9 mouse cellular contexts compared by ENCODE assay signal in genomic region chr5:127300597-127301254, GRCm38 (mm10). TPM values are rescaled to one million over a fixed set of nuclear protein-coding genes. Genes with fewer than 3 reads are reported as not detected.
A peak's percentile ranks its signal among the peaks of the same experiment; 100 is the strongest.
DNase-seq lines count a peak whose midpoint lies in the region; ATAC-seq and TF ChIP-seq lines count a peak whose summit lies in the region.
"Had no signal": no experiment of that assay in that cellular context is flagged by ENCODE, and none has a peak within 500 bp of the region (broad histone marks: within the 10 kb centered on the region; RNA-seq: fewer than 3 reads in every experiment).

No protein-coding gene starts in this region.

- H3K27ac ChIP-seq in embryonic facial prominence, embryonic 15.5 days (replicated peaks) = peak overlapping the region; percentile 17; the same call in 1 of the 2 replicates
- no peak overlapping the region for H3K27ac ChIP-seq in midbrain, postnatal 0 days (ENCODE audit: low read depth, low read length)
- H3K27ac ChIP-seq in liver, embryonic 11.5 days (ENCODE audit: low read depth, low read length) = no peak overlapping the region
- H3K27ac ChIP-seq: macrophage had no signal

- no peaks in the 10 kb centered on the region for H3K36me3 ChIP-seq in embryonic facial prominence, embryonic 15.5 days
- no peaks in the 10 kb centered on the region for H3K36me3 ChIP-seq in midbrain, postnatal 0 days (ENCODE audit: insufficient read depth, low read length)
- H3K36me3 ChIP-seq in liver, embryonic 11.5 days (ENCODE audit: control insufficient read depth, insufficient read depth, low read length) = no peaks in the 10 kb centered on the region

- peak; percentile 12 to 39 for DNase-seq in frontal cortex, postnatal 10 days (ENCODE audit: low spot score in 2 of 2)
- peak; percentile 91 for DNase-seq in left cerebral cortex, postnatal 4 days
- DNase-seq in left cerebral cortex, adult 8-10 months (ENCODE audit: low spot score in 2 of 2) = no peak
- DNase-seq in midbrain, postnatal 0 days (ENCODE audit: low spot score) = peak; percentile 74
- DNase-seq in liver, embryonic 11.5 days (ENCODE audit: low spot score) = no peak
- DNase-seq in T-cell, adult 2 months (ENCODE audit: low spot score) = no peak

- no peak for TF ChIP-seq CTCF in midbrain, postnatal 0 days (IDR thresholded peaks at IDR 0.05)

- no peaks in the 10 kb centered on the region for H3K9me3 ChIP-seq in embryonic facial prominence, embryonic 15.5 days (replicated peaks)
- H3K9me3 ChIP-seq in midbrain, postnatal 0 days (ENCODE audit: low read length) = no peaks in the 10 kb centered on the region
- H3K9me3 ChIP-seq in liver, embryonic 11.5 days (ENCODE audit: control insufficient read depth, low read length) = no peaks in the 10 kb centered on the region

- intact Hi-C loops in left cerebral cortex, postnatal 4 days (cut with DNase I) = no loop called here

- no peak overlapping the region for H3K9ac ChIP-seq in embryonic facial prominence, embryonic 15.5 days
- H3K9ac ChIP-seq in midbrain, postnatal 0 days (replicated peaks; ENCODE audit: low read length, poor library complexity, severe bottlenecking) = no peak overlapping the region
- H3K9ac ChIP-seq in liver, embryonic 11.5 days (ENCODE audit: low read depth, low read length) = no peak overlapping the region

- peaks cover 32% of the 10 kb centered on the region for H3K4me1 ChIP-seq in embryonic facial prominence, embryonic 15.5 days
- H3K4me1 ChIP-seq in midbrain, postnatal 0 days (ENCODE audit: insufficient read depth, low read length) = no peaks in the 10 kb centered on the region
- no peaks in the 10 kb centered on the region for H3K4me1 ChIP-seq in liver, embryonic 11.5 days (replicated peaks; ENCODE audit: control insufficient read depth, insufficient read depth, low read length)

- no peaks in the 10 kb centered on the region for H3K27me3 ChIP-seq in embryonic facial prominence, embryonic 15.5 days
- no peaks in the 10 kb centered on the region for H3K27me3 ChIP-seq in midbrain, postnatal 0 days (ENCODE audit: insufficient read depth, low read length)
- H3K27me3 ChIP-seq in liver, embryonic 11.5 days (replicated peaks; ENCODE audit: control insufficient read depth, insufficient read depth, low read length) = no peaks in the 10 kb centered on the region

- H3K4me3 ChIP-seq in embryonic facial prominence, embryonic 15.5 days (replicated peaks) = no peak overlapping the region
- H3K4me3 ChIP-seq in midbrain, postnatal 0 days (ENCODE audit: low read depth, low read length) = no peak overlapping the region
- no peak overlapping the region for H3K4me3 ChIP-seq in liver, embryonic 11.5 days (ENCODE audit: low read depth, low read length)

- 28% methylated on average over 8 of the region's 8 CpGs for WGBS in embryonic facial prominence, embryonic 15.5 days
- WGBS in midbrain, postnatal 0 days = 22% methylated on average over 8 of the region's 8 CpGs
- 66% methylated on average over 8 of the region's 8 CpGs for WGBS in liver, embryonic 11.5 days

- ATAC-seq in frontal cortex, adult (ENCODE audit: low TSS enrichment) = no peak
- no peak for ATAC-seq in embryonic facial prominence, embryonic 15.5 days (ENCODE audit: insufficient number of reproducible peaks, low FRiP score, low TSS enrichment, low read depth)
- no peak for ATAC-seq in midbrain, postnatal 0 days (ENCODE audit: low FRiP score)
- no peak for ATAC-seq in liver, embryonic 11.5 days (replicated peaks; ENCODE audit: low FRiP score)

- no peak overlapping the region for H3K4me2 ChIP-seq in embryonic facial prominence, embryonic 15.5 days (replicated peaks)
- no peak overlapping the region for H3K4me2 ChIP-seq in midbrain, postnatal 0 days (ENCODE audit: low read depth, low read length, poor library complexity, severe bottlenecking)
- no peak overlapping the region for H3K4me2 ChIP-seq in liver, embryonic 11.5 days

RNA-seq across cellular contexts. Expression of gene Tmem132c, which starts 59.1 kb away (rescaled TPM):
- 10 to 100 TPM; 10.4 to 11.6 TPM for total RNA-seq in left cerebral cortex, postnatal 4 days (2021)
- total RNA-seq in left cerebral cortex, adult 8-10 months (2022) = 1 to 10 TPM; 5.6 to 6.3 (median 6.2) TPM
- polyA plus RNA-seq in embryonic facial prominence, embryonic 15.5 days (2015; fragmentation: Nextera tagmentation; extraction: Ambion mirVana) = 28.5 and 33.0 TPM in 2 replicates
- 37.9 and 40.0 TPM in 2 replicates for total RNA-seq in midbrain, postnatal 0 days (2014; rRNA removed)
- 8.7 and 10.2 TPM in 2 replicates for polyA plus RNA-seq in midbrain, postnatal 0 days (2015; fragmentation: Nextera tagmentation; extraction: Ambion mirVana)
- polyA plus RNA-seq in liver, embryonic 11.5 days (2014; fragmentation: Nextera tagmentation; extraction: Ambion mirVana) = 2.8 and 3.1 TPM in 2 replicates
- polyA plus RNA-seq: macrophage had no signal

Comparison
In these comparisons a context has a peak if more than half of its experiments do, and no peak if none do; other contexts are left out.
1. DNase-seq: peak in frontal cortex, postnatal 10 days (2 of 2), left cerebral cortex, postnatal 4 days (single experiment) and midbrain, postnatal 0 days (single experiment); none in left cerebral cortex, adult 8-10 months (0 of 2), liver, embryonic 11.5 days (single experiment) and T-cell, adult 2 months (single experiment).